Mouse (Mus musculus) forebrain, embryonic 14.5 days (tissue): ENCODE measurements around the gene Tmprss11e. TPM values are rescaled to one million over a fixed set of nuclear protein-coding genes. Genes with fewer than 3 reads are reported as not detected.
A peak's percentile ranks its signal among the peaks of the same experiment; 100 is the strongest.

Experiments used
- ATAC-seq: fragments of 200-750 bp; cut with Nextera tagmentation; 2 replicates; pipeline ENCODE4 v1.8.0; 2017; ENCODE audit warnings: mild to moderate bottlenecking, moderate library complexity
- DNase-seq: peaks from one replicate; pipeline ENCODE4 v3.0.0-alpha.2; 2015; ENCODE audit warnings: low spot score
- H3K27ac ChIP-seq: fragments of 300-500 bp; sonication (generic); 2 replicates; pipeline ENCODE4 v1.5.1; 2014; ENCODE audit warnings: low read depth, mild to moderate bottlenecking, control low read depth, low read length, moderate library complexity
- H3K27me3 ChIP-seq: fragments of 300-500 bp; sonication (generic); replicated peaks from 2 replicates; pipeline ENCODE4 v1.6.1; 2014; ENCODE audit warnings: low read length, control low read depth, mixed read lengths; ENCODE audit not compliant: control insufficient read depth, insufficient read depth
- H3K36me3 ChIP-seq: fragments of 300-500 bp; sonication (generic); 2 replicates; pipeline ENCODE4 v1.6.1; 2014; ENCODE audit warnings: low read length, control low read depth; ENCODE audit not compliant: control insufficient read depth, insufficient read depth
- H3K4me1 ChIP-seq: fragments of 300-500 bp; sonication (generic); 2 replicates; pipeline ENCODE4 v1.6.1; 2014; ENCODE audit warnings: antibody characterized with exemption, low read length, control low read depth; ENCODE audit not compliant: control insufficient read depth, insufficient read depth
- H3K4me2 ChIP-seq: fragments of 300-500 bp; sonication (generic); 2 replicates; pipeline ENCODE4 v1.6.1; 2014; ENCODE audit warnings: mild to moderate bottlenecking, control low read depth, low read length
- H3K4me3 ChIP-seq: fragments of 300-500 bp; sonication (generic); 2 replicates; pipeline ENCODE4 v1.5.1; 2014; ENCODE audit warnings: low read depth, low read length, control low read depth
- H3K9ac ChIP-seq: fragments of 300-500 bp; sonication (generic); 2 replicates; pipeline ENCODE4 v1.6.1; 2014; ENCODE audit warnings: mild to moderate bottlenecking, low read length, control low read depth, moderate library complexity
- H3K9me3 ChIP-seq: fragments of 300-500 bp; sonication (generic); replicated peaks from 2 replicates; pipeline ENCODE4 v1.6.1; 2016; ENCODE audit warnings: low read length, control low read depth, mixed read lengths; ENCODE audit not compliant: control insufficient read depth
- WGBS: fragments of 180-500 bp; shearing (Covaris S2); extraction: QIAGEN DNeasy Blood & Tissue Kit; methylation state at CpG from one replicate; pipeline ENCODE4 v1.1.7; 2014; 5-methylcytosine and 5-hydroxymethylcytosine counted together
- polyA plus RNA-seq: library from polyadenylated mRNA; unstranded; fragments of >200 nt; fragmentation: Nextera tagmentation; extraction: Ambion mirVana; gene quantifications from 2 replicates; pipeline ENCODE4 v1.2.1, GENCODE M21; 2014

The Tmprss11e gene
- polyA plus RNA-seq, 1 experiment from 2014 or later = not detected

- H3K27ac ChIP-seq = no peak overlapping the region
- H3K36me3 ChIP-seq = no peaks in the 10 kb centered on the region
- H3K4me3 ChIP-seq = no peak overlapping the region
- H3K27me3 ChIP-seq = no peaks in the 10 kb centered on the region
- ATAC-seq (no peak), DNase-seq (no peak)
- H3K9me3 ChIP-seq = no peaks in the 10 kb centered on the region
- no peaks in the 10 kb centered on the region for H3K4me1 ChIP-seq
- no peak overlapping the region for H3K9ac ChIP-seq
- H3K4me2 ChIP-seq = no peak overlapping the region
These were observed 25.4 kb upstream of the Tmprss11e start for GRCm38 (mm10) chr5:86771010-86771409.

- peak; percentile 3 for DNase-seq
- no peak overlapping the region for H3K4me3 ChIP-seq
These were observed 23.5 kb upstream of the Tmprss11e start for GRCm38 (mm10) chr5:86769015-86769658.

GRCm38 (mm10) chr5:86742796-86743195, 2.8 kb downstream of the Tmprss11e start:
- H3K9me3 ChIP-seq = no peaks in the 10 kb centered on the region
- H3K36me3 ChIP-seq = no peaks in the 10 kb centered on the region
- H3K27me3 ChIP-seq = no peaks in the 10 kb centered on the region
- no peak overlapping the region for H3K4me3 ChIP-seq
- WGBS = 81% methylated on average over 3 of the region's 3 CpGs
- no peak overlapping the region for H3K9ac ChIP-seq
- DNase-seq (no peak), ATAC-seq (no peak)
- H3K4me1 ChIP-seq = no peaks in the 10 kb centered on the region; the same call in 1 of the 2 replicates
- no peak overlapping the region for H3K4me2 ChIP-seq
- H3K27ac ChIP-seq = no peak overlapping the region

More at GRCm38 (mm10) chr5:86769015-86769658, 23.5 kb upstream of the Tmprss11e start:
- Histone ChIP-seq H3K4me1 (no peaks in the 10 kb centered on the region), H3K27ac (no peak overlapping the region), H3K4me2 (no peak overlapping the region), H3K9me3 (no peaks in the 10 kb centered on the region), H3K27me3 (no peaks in the 10 kb centered on the region), H3K9ac (no peak overlapping the region), H3K36me3 (no peaks in the 10 kb centered on the region)
- no peak for ATAC-seq
- WGBS = 40% methylated on average over 3 of the region's 3 CpGs

GRCm38 (mm10) chr5:86741146-86741545, 4.5 kb downstream of the Tmprss11e start:
- ATAC-seq (no peak), DNase-seq (no peak)
- H3K9me3 ChIP-seq = no peaks in the 10 kb centered on the region
- no peak overlapping the region for H3K27ac ChIP-seq
- H3K9ac ChIP-seq = no peak overlapping the region
- H3K4me3 ChIP-seq = no peak overlapping the region
- no peaks in the 10 kb centered on the region for H3K4me1 ChIP-seq
- H3K4me2 ChIP-seq = no peak overlapping the region
- H3K36me3 ChIP-seq = no peaks in the 10 kb centered on the region
- H3K27me3 ChIP-seq = no peaks in the 10 kb centered on the region
- 83% methylated on average over 5 of the region's 5 CpGs for WGBS

- no peak overlapping the region for H3K27ac ChIP-seq
- DNase-seq (no peak), ATAC-seq (no peak)
- H3K9me3 ChIP-seq = no peaks in the 10 kb centered on the region
- H3K27me3 ChIP-seq = no peaks in the 10 kb centered on the region
- no peak overlapping the region for H3K4me3 ChIP-seq
- H3K4me1 ChIP-seq = no peaks in the 10 kb centered on the region
- H3K4me2 ChIP-seq = no peak overlapping the region
- H3K36me3 ChIP-seq = no peaks in the 10 kb centered on the region
- no peak overlapping the region for H3K9ac ChIP-seq
- 77% methylated on average over 2 of the region's 2 CpGs for WGBS
These were observed 9.8 kb downstream of the Tmprss11e start for GRCm38 (mm10) chr5:86735808-86736207.

- 79% methylated on average over 4 of the region's 4 CpGs for WGBS
- H3K27ac ChIP-seq = no peak overlapping the region
- H3K9me3 ChIP-seq = no peaks in the 10 kb centered on the region
- no peak for ATAC-seq
- no peaks in the 10 kb centered on the region for H3K27me3 ChIP-seq
- H3K4me3 ChIP-seq = no peak overlapping the region
- no peak overlapping the region for H3K9ac ChIP-seq
- H3K4me1 ChIP-seq = no peaks in the 10 kb centered on the region
- DNase-seq = no peak
- no peak overlapping the region for H3K4me2 ChIP-seq
- H3K36me3 ChIP-seq = no peaks in the 10 kb centered on the region
These were observed 15.0 kb downstream of the Tmprss11e start for GRCm38 (mm10) chr5:86730587-86730986.

- Histone ChIP-seq H3K9me3 (no peaks in the 10 kb centered on the region), H3K4me3 (no peak overlapping the region), H3K4me2 (no peak overlapping the region), H3K4me1 (no peaks in the 10 kb centered on the region), H3K36me3 (no peaks in the 10 kb centered on the region), H3K27ac (no peak overlapping the region), H3K27me3 (no peaks in the 10 kb centered on the region), H3K9ac (no peak overlapping the region)
- DNase-seq (no peak), ATAC-seq (no peak)
- WGBS = 82% methylated on average over 6 of the region's 6 CpGs
These were observed 17.0 kb downstream of the Tmprss11e start for GRCm38 (mm10) chr5:86728574-86728973.

- no peak overlapping the region for H3K4me3 ChIP-seq
- H3K9me3 ChIP-seq = no peaks in the 10 kb centered on the region
- H3K4me2 ChIP-seq = no peak overlapping the region
- H3K4me1 ChIP-seq = no peaks in the 10 kb centered on the region
- 89% methylated on average over 9 of the region's 9 CpGs for WGBS
- H3K9ac ChIP-seq = no peak overlapping the region
- ATAC-seq = no peak
- H3K36me3 ChIP-seq = no peaks in the 10 kb centered on the region
- no peak overlapping the region for H3K27ac ChIP-seq
- no peak for DNase-seq
- H3K27me3 ChIP-seq = no peaks in the 10 kb centered on the region
These were observed 18.6 kb downstream of the Tmprss11e start for GRCm38 (mm10) chr5:86727033-86727432.

- Histone ChIP-seq H3K36me3 (no peaks in the 10 kb centered on the region), H3K4me1 (no peaks in the 10 kb centered on the region), H3K4me3 (no peak overlapping the region), H3K9me3 (no peaks in the 10 kb centered on the region), H3K27ac (no peak overlapping the region), H3K9ac (no peak overlapping the region), H3K4me2 (no peak overlapping the region), H3K27me3 (no peaks in the 10 kb centered on the region)
- DNase-seq = no peak
- no peak for ATAC-seq
These were observed 20.6 kb downstream of the Tmprss11e start for GRCm38 (mm10) chr5:86725021-86725420.
